Mouse (Mus musculus): ENCODE measurements around the gene B3galt5. TPM values are rescaled to one million over a fixed set of nuclear protein-coding genes. Genes with fewer than 3 reads are reported as not detected.
A peak's percentile ranks its signal among the peaks of the same experiment; 100 is the strongest.

B3galt5 gene
- polyA plus RNA-seq (2014; fragmentation: Nextera tagmentation; extraction: Ambion mirVana): 0.41 and 0.48 TPM in 2 replicates

GRCm38 (mm10) chr16:96235366-96235970 is at the start of gene B3galt5:
Gene B3galt5 (plus strand): TSS chr16:96235801.
- H3K36me3 ChIP-seq (ENCODE audit: control insufficient read depth, insufficient read depth, low read length): no peaks in the 10 kb centered on the region
- H3K9me3 ChIP-seq (ENCODE audit: control insufficient read depth, low read depth, low read length): no peaks in the 10 kb centered on the region
- H3K27ac ChIP-seq (ENCODE audit: low read length): no peak within 1 kb of the TSS
- no peak within 1 kb of the TSS for H3K4me2 ChIP-seq (replicated peaks; ENCODE audit: low read depth, low read length)
- H3K27me3 ChIP-seq (ENCODE audit: control insufficient read depth, insufficient read depth, low read length): no peaks in the 10 kb centered on the region
- 79% methylated on average over 17 of the region's 17 CpGs for WGBS
- no peak within 1 kb of the TSS for H3K9ac ChIP-seq (replicated peaks; ENCODE audit: low read depth, low read length)
- ATAC-seq (ENCODE audit: insufficient number of reproducible peaks, insufficient read depth, low FRiP score, low read depth): no peak
- no peaks in the 10 kb centered on the region for H3K4me1 ChIP-seq (ENCODE audit: control insufficient read depth, insufficient read depth, low read length)
- no peak within 1 kb of the TSS for H3K4me3 ChIP-seq (ENCODE audit: low read depth, low read length)

DNA sequence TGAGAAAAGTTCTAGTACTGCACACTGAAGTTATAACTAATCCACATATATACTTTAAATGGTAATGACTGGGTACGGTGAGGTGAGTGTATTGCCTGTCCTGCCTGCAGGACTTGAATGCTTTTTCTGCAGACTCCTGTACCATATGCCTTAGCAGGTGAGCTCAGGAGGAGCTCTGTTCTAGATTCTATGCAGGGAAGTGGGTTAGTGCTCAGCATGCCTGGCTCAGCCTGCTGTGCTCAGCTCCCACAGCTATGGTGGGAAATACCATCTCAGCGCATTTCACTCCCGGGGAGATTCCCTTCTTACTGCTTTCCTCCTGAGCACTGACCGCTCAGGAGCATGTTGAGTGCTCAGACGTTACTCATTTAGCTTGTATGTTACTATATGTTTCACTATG is 48.0 kb upstream of the B3galt5 start:
- Histone ChIP-seq H3K27me3 (ENCODE audit: control insufficient read depth, insufficient read depth, low read length) (no peaks in the 10 kb centered on the region), H3K9ac (replicated peaks; ENCODE audit: low read depth, low read length) (no peak overlapping the region), H3K4me1 (ENCODE audit: control insufficient read depth, insufficient read depth, low read length) (no peaks in the 10 kb centered on the region), H3K27ac (ENCODE audit: low read length) (no peak overlapping the region), H3K4me2 (replicated peaks; ENCODE audit: low read depth, low read length) (no peak overlapping the region), H3K36me3 (ENCODE audit: control insufficient read depth, insufficient read depth, low read length) (no peaks in the 10 kb centered on the region), H3K4me3 (ENCODE audit: low read depth, low read length) (no peak overlapping the region), H3K9me3 (ENCODE audit: control insufficient read depth, low read depth, low read length) (no peaks in the 10 kb centered on the region)
- no peak for ATAC-seq (ENCODE audit: insufficient number of reproducible peaks, insufficient read depth, low FRiP score, low read depth)
- 88% methylated on average over 5 of the region's 5 CpGs for WGBS

DNA sequence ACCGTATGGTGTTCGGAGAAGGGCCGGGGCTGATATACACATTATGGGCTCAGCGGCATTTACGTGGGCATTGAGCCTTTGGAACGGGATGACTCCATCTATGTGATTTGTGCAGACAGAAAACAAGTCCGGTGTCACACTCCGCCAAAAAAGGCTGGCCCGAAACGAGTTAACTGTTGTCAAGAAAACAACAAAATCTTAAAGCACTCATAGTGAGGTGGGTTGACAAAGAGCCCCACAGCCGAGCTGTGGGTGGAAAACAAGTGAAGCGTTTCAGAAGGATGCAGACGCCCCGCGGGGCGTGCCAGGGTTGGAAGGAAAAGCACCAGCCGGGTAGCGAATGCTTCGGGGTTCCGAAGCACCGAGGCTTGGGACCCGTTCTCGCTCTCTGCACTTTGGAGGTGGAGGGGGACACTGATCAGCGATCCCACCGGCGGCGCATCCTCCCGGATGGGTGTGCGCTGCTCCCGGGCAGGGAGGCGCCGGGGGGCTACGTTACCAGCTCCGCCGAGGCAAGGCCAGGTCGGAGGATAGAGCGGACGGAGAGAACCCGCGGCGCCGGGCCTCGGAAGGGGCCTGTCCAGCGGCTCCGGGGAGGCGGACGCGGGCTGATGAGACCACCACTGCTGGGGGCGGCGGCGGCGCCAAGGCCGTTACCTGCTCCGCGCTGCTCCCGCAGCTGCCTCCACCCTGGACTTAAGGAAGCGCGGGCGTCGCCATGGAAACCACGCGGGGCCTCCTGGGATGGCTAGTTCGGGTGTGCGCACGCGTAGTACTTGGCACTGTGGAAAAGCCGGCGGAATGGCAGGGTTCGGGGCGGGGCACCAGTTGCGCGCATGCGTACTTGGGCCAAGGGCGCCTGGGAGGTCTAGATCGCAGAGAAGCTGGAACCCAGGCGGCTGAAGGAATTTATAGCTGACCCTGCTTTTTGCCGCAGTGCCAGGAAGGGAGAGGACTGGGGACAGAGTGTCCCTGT is 43.8 kb upstream of the B3galt5 start, which contains the start of gene Lca5l:
Gene Lca5l (minus strand): TSS at position 741 of the 976 bp plus-strand sequence.
- under 1% methylated on average over 76 of the region's 77 CpGs for WGBS
- H3K9me3 ChIP-seq (ENCODE audit: control insufficient read depth, low read depth, low read length): no peaks in the 10 kb centered on the region
- no peak within 1 kb of the TSS; the same call in 1 of the 2 replicates for H3K27ac ChIP-seq (ENCODE audit: low read length)
- no peaks in the 10 kb centered on the region for H3K4me1 ChIP-seq (ENCODE audit: control insufficient read depth, insufficient read depth, low read length)
- peak; percentile 98 for ATAC-seq (ENCODE audit: insufficient number of reproducible peaks, insufficient read depth, low FRiP score, low read depth)
- no peaks in the 10 kb centered on the region for H3K36me3 ChIP-seq (ENCODE audit: control insufficient read depth, insufficient read depth, low read length)
- H3K27me3 ChIP-seq (ENCODE audit: control insufficient read depth, insufficient read depth, low read length): no peaks in the 10 kb centered on the region
- H3K4me2 ChIP-seq (replicated peaks; ENCODE audit: low read depth, low read length): peak within 1 kb of the TSS; percentile 76
- peak within 1 kb of the TSS; percentile 86 for H3K4me3 ChIP-seq (ENCODE audit: low read depth, low read length)
- peak within 1 kb of the TSS; percentile 55 for H3K9ac ChIP-seq (replicated peaks; ENCODE audit: low read depth, low read length)

DNA sequence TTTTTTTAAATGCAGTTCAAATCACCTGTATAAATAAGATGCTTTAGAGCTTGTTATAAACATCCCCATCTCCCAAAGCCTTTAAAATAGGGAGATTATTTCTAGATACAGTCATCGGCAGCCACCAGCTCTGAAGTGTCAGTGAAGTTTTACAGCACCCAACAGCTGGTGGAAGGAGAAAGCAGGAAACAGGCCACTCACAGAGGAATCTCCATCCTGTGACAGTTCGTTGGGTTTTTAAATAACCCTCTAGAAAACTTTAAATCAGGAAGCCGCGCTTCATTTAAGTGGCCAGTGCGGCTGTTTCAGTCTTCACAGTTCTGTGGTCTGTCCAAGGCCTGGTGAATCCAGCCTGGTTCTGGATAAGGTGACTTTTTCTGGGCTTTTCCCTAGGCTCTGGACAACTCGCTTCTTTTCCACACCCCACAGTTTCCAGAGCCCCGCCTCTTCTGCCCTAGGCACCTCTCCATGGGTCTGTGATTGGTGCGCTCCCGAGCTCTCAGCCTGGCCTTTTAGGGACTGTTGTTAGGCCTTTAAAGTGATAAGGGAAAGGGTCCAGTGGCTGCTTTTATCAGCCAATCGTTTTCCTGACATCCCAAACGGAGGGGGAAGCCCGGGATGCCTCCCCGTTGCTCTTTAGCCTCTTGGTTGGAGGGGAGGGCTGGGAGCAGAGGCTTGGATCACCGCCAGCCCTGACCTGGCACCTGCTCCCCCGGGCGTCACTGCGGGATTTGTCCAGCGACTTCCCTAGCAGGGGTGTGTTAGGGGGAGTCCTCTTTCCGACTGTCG is 35.5 kb upstream of the B3galt5 start, which contains the start of gene Sh3bgr:
Gene Sh3bgr (plus strand): TSS at position 538 of the 789 bp plus-strand sequence.
- Histone ChIP-seq H3K9me3 (ENCODE audit: control insufficient read depth, low read depth, low read length) (no peaks in the 10 kb centered on the region), H3K4me2 (replicated peaks; ENCODE audit: low read depth, low read length) (peak within 1 kb of the TSS; percentile 45), H3K4me1 (ENCODE audit: control insufficient read depth, insufficient read depth, low read length) (peaks cover 7% of the 10 kb centered on the region; the same call in 1 of the 2 replicates), H3K27ac (ENCODE audit: low read length) (peak within 1 kb of the TSS; percentile 2; the same call in 1 of the 2 replicates), H3K27me3 (ENCODE audit: control insufficient read depth, insufficient read depth, low read length) (no peaks in the 10 kb centered on the region), H3K9ac (replicated peaks; ENCODE audit: low read depth, low read length) (peak within 1 kb of the TSS; percentile 8; the same call in 1 of the 2 replicates), H3K4me3 (ENCODE audit: low read depth, low read length) (peak within 1 kb of the TSS; percentile 19; the same call in 1 of the 2 replicates), H3K36me3 (ENCODE audit: control insufficient read depth, insufficient read depth, low read length) (no peaks in the 10 kb centered on the region)
- ATAC-seq (ENCODE audit: insufficient number of reproducible peaks, insufficient read depth, low FRiP score, low read depth): peak; percentile 85
- WGBS: 5% methylated on average over 20 of the region's 20 CpGs

DNA sequence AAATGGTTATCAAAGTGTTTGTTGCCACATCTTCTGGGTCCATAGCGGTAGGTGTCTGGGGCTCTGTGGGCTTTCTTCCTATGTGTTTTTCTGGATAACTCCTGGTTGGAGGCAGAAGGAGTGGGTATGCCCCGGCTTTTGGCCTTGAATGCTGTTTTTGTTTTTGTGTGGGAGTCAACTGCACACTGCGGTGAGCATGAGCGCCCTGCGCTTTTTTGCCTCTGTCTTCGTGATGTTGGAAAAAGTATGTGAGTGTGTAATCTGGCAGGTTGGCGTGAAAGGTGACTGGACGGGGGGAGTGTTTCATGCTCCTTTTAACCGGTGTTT is 34.9 kb upstream of the B3galt5 start:
- H3K9me3 ChIP-seq (ENCODE audit: control insufficient read depth, low read depth, low read length): no peaks in the 10 kb centered on the region
- H3K27me3 ChIP-seq (ENCODE audit: control insufficient read depth, insufficient read depth, low read length): no peaks in the 10 kb centered on the region
- H3K4me2 ChIP-seq (replicated peaks; ENCODE audit: low read depth, low read length): peak overlapping the region; percentile 45
- H3K9ac ChIP-seq (replicated peaks; ENCODE audit: low read depth, low read length): peak overlapping the region; percentile 8; the same call in 1 of the 2 replicates
- peak overlapping the region; percentile 2; the same call in 1 of the 2 replicates for H3K27ac ChIP-seq (ENCODE audit: low read length)
- no peaks in the 10 kb centered on the region for H3K36me3 ChIP-seq (ENCODE audit: control insufficient read depth, insufficient read depth, low read length)
- H3K4me1 ChIP-seq (ENCODE audit: control insufficient read depth, insufficient read depth, low read length): peaks cover 7% of the 10 kb centered on the region; the same call in 1 of the 2 replicates
- no peak for ATAC-seq (ENCODE audit: insufficient number of reproducible peaks, insufficient read depth, low FRiP score, low read depth)
- H3K4me3 ChIP-seq (ENCODE audit: low read depth, low read length): peak overlapping the region; percentile 19; the same call in 1 of the 2 replicates
- 28% methylated on average over 9 of the region's 9 CpGs for WGBS

GRCm38 (mm10) chr16:96201485-96202232 is 33.9 kb upstream of the B3galt5 start:
- Histone ChIP-seq H3K4me2 (replicated peaks; ENCODE audit: low read depth, low read length) (no peak overlapping the region), H3K36me3 (ENCODE audit: control insufficient read depth, insufficient read depth, low read length) (no peaks in the 10 kb centered on the region), H3K4me3 (ENCODE audit: low read depth, low read length) (no peak overlapping the region), H3K4me1 (ENCODE audit: control insufficient read depth, insufficient read depth, low read length) (peaks cover 7% of the 10 kb centered on the region; the same call in 1 of the 2 replicates), H3K9ac (replicated peaks; ENCODE audit: low read depth, low read length) (no peak overlapping the region), H3K27ac (ENCODE audit: low read length) (no peak overlapping the region; the same call in 1 of the 2 replicates), H3K9me3 (ENCODE audit: control insufficient read depth, low read depth, low read length) (no peaks in the 10 kb centered on the region), H3K27me3 (ENCODE audit: control insufficient read depth, insufficient read depth, low read length) (no peaks in the 10 kb centered on the region)
- no peak for ATAC-seq (ENCODE audit: insufficient number of reproducible peaks, insufficient read depth, low FRiP score, low read depth)
- 58% methylated on average over 11 of the region's 11 CpGs for WGBS

DNA sequence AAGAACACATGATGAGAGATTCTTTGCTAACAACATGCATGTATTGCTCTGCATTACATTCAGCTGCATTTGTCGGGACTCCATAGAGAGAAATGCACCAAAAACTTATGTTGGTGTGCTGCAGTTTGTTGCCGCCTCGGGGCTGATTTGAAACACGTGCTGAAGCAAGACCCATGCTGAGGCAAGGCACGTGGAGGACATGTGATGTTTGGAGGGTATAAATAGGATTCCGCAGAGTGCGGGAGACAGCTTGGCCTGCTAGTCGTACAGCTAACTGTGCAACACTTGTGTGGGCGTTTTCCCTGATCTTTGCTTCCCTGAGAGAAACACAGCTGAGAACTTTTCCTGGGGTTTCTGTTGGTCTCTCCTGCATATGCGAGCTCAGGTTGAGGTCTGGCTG is 25.8 kb upstream of the B3galt5 start:
- no peak overlapping the region for H3K27ac ChIP-seq (ENCODE audit: low read length)
- no peak overlapping the region for H3K4me3 ChIP-seq (ENCODE audit: low read depth, low read length)
- no peak overlapping the region for H3K9ac ChIP-seq (replicated peaks; ENCODE audit: low read depth, low read length)
- no peak overlapping the region for H3K4me2 ChIP-seq (replicated peaks; ENCODE audit: low read depth, low read length)
- no peaks in the 10 kb centered on the region for H3K27me3 ChIP-seq (ENCODE audit: control insufficient read depth, insufficient read depth, low read length)
- H3K36me3 ChIP-seq (ENCODE audit: control insufficient read depth, insufficient read depth, low read length): no peaks in the 10 kb centered on the region
- no peak for ATAC-seq (ENCODE audit: insufficient number of reproducible peaks, insufficient read depth, low FRiP score, low read depth)
- WGBS: 86% methylated on average over 10 of the region's 10 CpGs
- no peaks in the 10 kb centered on the region for H3K9me3 ChIP-seq (ENCODE audit: control insufficient read depth, low read depth, low read length)
- H3K4me1 ChIP-seq (ENCODE audit: control insufficient read depth, insufficient read depth, low read length): peaks cover 8% of the 10 kb centered on the region

Data from stomach, embryonic 14.5 days (tissue).